In the genomic region with DNA sequence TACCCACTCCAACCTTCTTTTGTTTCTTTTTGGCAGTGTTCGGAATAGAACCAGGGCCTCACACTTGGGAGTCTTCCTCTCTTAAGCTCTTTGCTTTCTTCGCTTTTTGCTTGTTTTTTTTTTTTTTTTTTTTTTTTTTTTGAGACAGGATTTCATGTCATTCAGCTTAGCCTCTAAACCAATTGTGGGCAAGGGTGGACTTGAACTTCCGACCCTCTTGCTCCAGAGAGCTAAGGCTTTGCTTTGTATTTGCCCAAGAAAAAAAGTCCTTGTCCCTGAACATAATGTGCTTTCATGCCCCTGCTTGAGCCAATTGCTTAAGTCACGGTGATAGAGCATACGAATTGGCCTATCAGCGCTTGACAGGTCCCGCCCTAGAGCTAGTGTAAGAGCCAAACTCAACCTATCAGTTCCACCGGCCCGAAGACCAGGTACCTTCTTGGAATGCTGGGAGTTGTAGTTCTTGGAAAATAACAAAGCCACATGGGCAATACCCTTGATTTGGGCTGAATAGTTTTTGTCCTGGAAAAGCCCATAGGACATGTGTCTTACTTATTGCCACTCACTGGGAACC, we compare ENCODE assay signal across 9 mouse cellular contexts. TPM values are rescaled to one million over a fixed set of nuclear protein-coding genes. Genes with fewer than 3 reads are reported as not detected.
DNase-seq lines count a peak whose midpoint lies in the region; ATAC-seq and TF ChIP-seq lines count a peak whose summit lies in the region.
"Had no signal": no experiment of that assay in that cellular context is flagged by ENCODE, and none has a peak within 500 bp of the region (broad histone marks: within the 10 kb centered on the region; RNA-seq: fewer than 3 reads in every experiment).

No protein-coding gene starts in this region.

- no peaks in the 10 kb centered on the region for H3K27me3 ChIP-seq in heart, postnatal 0 days (ENCODE audit: control insufficient read depth, insufficient read depth, low read length)
- no peaks in the 10 kb centered on the region for H3K27me3 ChIP-seq in intestine, embryonic 14.5 days (replicated peaks; ENCODE audit: control insufficient read depth, insufficient read depth, low read length)
- H3K27me3 ChIP-seq in thymus, adult 2 months (ENCODE audit: control insufficient read depth, insufficient read depth, low read length) = no peaks in the 10 kb centered on the region
- H3K27me3 ChIP-seq: Patski had no signal

- no peak for TF ChIP-seq CTCF in heart, postnatal 0 days (IDR thresholded peaks at IDR 0.05; ENCODE audit: low read depth)
- TF ChIP-seq CTCF in thymus, adult 2 months (IDR thresholded peaks at IDR 0.05; ENCODE audit: borderline replicate concordance, control insufficient read depth, extremely low read depth, insufficient read depth, low read length, poor library complexity) = no peak

- ATAC-seq in heart, postnatal 0 days (ENCODE audit: insufficient read depth, low read depth) = 0 out of 2 replicates have a peak, but pooled peaks have one; percentile 49
- ATAC-seq in intestine, embryonic 14.5 days (replicated peaks; ENCODE audit: low FRiP score, low TSS enrichment, low read depth) = peak; percentile 80
- ATAC-seq in megakaryocyte progenitor cell, adult 5-6 weeks (replicated peaks; ENCODE audit: poor library complexity) = peak; percentile 91
- ATAC-seq: Patski had no signal

- no peak for TF ChIP-seq EP300 in heart, postnatal 0 days (IDR thresholded peaks at IDR 0.05; ENCODE audit: low read depth)

- WGBS in heart, postnatal 0 days = 51% methylated on average over 9 of the region's 9 CpGs
- WGBS in intestine, embryonic 14.5 days = 41% methylated on average over 9 of the region's 9 CpGs
- 91% methylated on average over 9 of the region's 9 CpGs for WGBS in thymus, adult 2 months

- H3K36me3 ChIP-seq in heart, postnatal 0 days (replicated peaks; ENCODE audit: control insufficient read depth, insufficient read depth, low read length) = no peaks in the 10 kb centered on the region
- H3K36me3 ChIP-seq in intestine, embryonic 14.5 days (ENCODE audit: control insufficient read depth, insufficient read depth, low read length) = no peaks in the 10 kb centered on the region
- H3K36me3 ChIP-seq in thymus, adult 2 months (ENCODE audit: control insufficient read depth, insufficient read depth, low read length) = no peaks in the 10 kb centered on the region

- no peak for DNase-seq in heart, postnatal 0 days (ENCODE audit: low spot score)
- DNase-seq in heart, postnatal 36 days = no peak
- DNase-seq in brain, adult 2 months (ENCODE audit: low read depth, low spot score) = peak; percentile 41
- DNase-seq in intestine, embryonic 14.5 days (ENCODE audit: low spot score) = peak; percentile 58
- no peak for DNase-seq in left cerebral cortex, postnatal 25 days (ENCODE audit: low spot score in 2 of 2)
- DNase-seq in thymus, adult 2 months = no peak
- DNase-seq in spleen, postnatal 36 days (ENCODE audit: low spot score in 2 of 2) = no peak

- H3K4me3 ChIP-seq in heart, postnatal 0 days (ENCODE audit: low read depth, low read length) = no peak overlapping the region
- H3K4me3 ChIP-seq in intestine, embryonic 14.5 days (ENCODE audit: low read depth, low read length) = no peak overlapping the region
- H3K4me3 ChIP-seq in thymus, adult 2 months (ENCODE audit: control insufficient read depth, insufficient read depth, low read length) = no peak overlapping the region

- no peak for TF ChIP-seq POLR2A in thymus, adult 2 months (IDR thresholded peaks at IDR 0.05; ENCODE audit: control insufficient read depth, extremely low read depth, insufficient read depth, low read length, poor library complexity)

- no peak overlapping the region for H3K9ac ChIP-seq in heart, postnatal 0 days (replicated peaks; ENCODE audit: low read depth, low read length)
- no peak overlapping the region for H3K9ac ChIP-seq in intestine, embryonic 14.5 days (ENCODE audit: low read length)

- H3K27ac ChIP-seq in heart, postnatal 0 days (ENCODE audit: low read depth) = no peak overlapping the region
- peak overlapping the region; percentile 82 for H3K27ac ChIP-seq in intestine, embryonic 14.5 days (ENCODE audit: low read depth)
- no peak overlapping the region for H3K27ac ChIP-seq in thymus, adult 2 months (ENCODE audit: control insufficient read depth, insufficient read depth, low read length)

- no peaks in the 10 kb centered on the region for H3K9me3 ChIP-seq in heart, postnatal 0 days (replicated peaks; ENCODE audit: control insufficient read depth, low read length)
- H3K9me3 ChIP-seq in intestine, embryonic 14.5 days (ENCODE audit: control insufficient read depth, low read length) = no peaks in the 10 kb centered on the region

- H3K4me2 ChIP-seq in heart, postnatal 0 days (ENCODE audit: low read depth, low read length) = no peak overlapping the region
- H3K4me2 ChIP-seq in intestine, embryonic 14.5 days (ENCODE audit: low read length) = peak overlapping the region; percentile 2; the same call in 1 of the 2 replicates

- H3K4me1 ChIP-seq in heart, postnatal 0 days (ENCODE audit: control insufficient read depth, insufficient read depth) = no peaks in the 10 kb centered on the region
- H3K4me1 ChIP-seq in intestine, embryonic 14.5 days (replicated peaks; ENCODE audit: control insufficient read depth, insufficient read depth, low read length) = no peaks in the 10 kb centered on the region
- peaks cover 6% of the 10 kb centered on the region; the same call in 1 of the 2 replicates for H3K4me1 ChIP-seq in thymus, adult 2 months (replicated peaks; ENCODE audit: control insufficient read depth, insufficient read depth, low read length)

- intact Hi-C loops in heart, postnatal 36 days (cut with DNase I) = no loop called here
- intact Hi-C loops in left cerebral cortex, postnatal 25 days (cut with DNase I) = no loop called here

RNA-seq across cellular contexts. Expression of a gene that starts 27.7 kb away (rescaled TPM):
- 22.8 and 52.7 TPM in 2 replicates for total RNA-seq in heart, postnatal 0 days (2014; rRNA removed; ENCODE audit: low replicate concordance)
- 2.2 and 2.3 TPM in 2 replicates for polyA plus RNA-seq in heart, postnatal 0 days (2015; fragmentation: Nextera tagmentation; extraction: Ambion mirVana)
- 100 to 1,000 TPM; 286 to 346 TPM for total RNA-seq in heart, postnatal 36 days (2021)
- polyA plus RNA-seq in intestine, embryonic 14.5 days (2014; fragmentation: Nextera tagmentation; extraction: Ambion mirVana) = 0.16 TPM in 1 of 2 replicates, not detected in the other
- total RNA-seq in megakaryocyte progenitor cell, adult 5-6 weeks (2015) = not detected in 2 replicates
- total RNA-seq in megakaryocyte progenitor cell, adult 5-6 weeks (2017) = not detected in 2 replicates
- total RNA-seq in left cerebral cortex, postnatal 25 days (2021) = 1 to 10 TPM; 1.1 to 1.5 TPM
- polyA plus RNA-seq in thymus, adult 2 months (2012; rRNA removed) = 1.4 and 13.4 TPM in 2 replicates

RNA-seq across cellular contexts. Expression of a gene that starts 30.9 kb away (rescaled TPM):
- 0.38 and 1.9 TPM in 2 replicates for total RNA-seq in heart, postnatal 0 days (2014; rRNA removed; ENCODE audit: low replicate concordance)
- 0.53 and 0.58 TPM in 2 replicates for polyA plus RNA-seq in heart, postnatal 0 days (2015; fragmentation: Nextera tagmentation; extraction: Ambion mirVana)
- 1 to 10 TPM; 7.1 to 7.3 TPM for total RNA-seq in heart, postnatal 36 days (2021)
- polyA plus RNA-seq in intestine, embryonic 14.5 days (2014; fragmentation: Nextera tagmentation; extraction: Ambion mirVana) = 0.94 and 1.7 TPM in 2 replicates
- total RNA-seq in megakaryocyte progenitor cell, adult 5-6 weeks (2015) = 23.6 and 24.3 TPM in 2 replicates
- 28.0 and 34.9 TPM in 2 replicates for total RNA-seq in megakaryocyte progenitor cell, adult 5-6 weeks (2017)
- 10 to 100 TPM; 10.8 to 11.2 TPM for total RNA-seq in left cerebral cortex, postnatal 25 days (2021)
- 7.9 and 9.6 TPM in 2 replicates for polyA plus RNA-seq in thymus, adult 2 months (2012; rRNA removed)
- polyA plus RNA-seq: Patski had no signal

RNA-seq across cellular contexts. Expression of a gene that starts 31.0 kb away (rescaled TPM):
- total RNA-seq in heart, postnatal 0 days (2014; rRNA removed; ENCODE audit: low replicate concordance) = not detected in 2 replicates
- polyA plus RNA-seq in heart, postnatal 0 days (2015; fragmentation: Nextera tagmentation; extraction: Ambion mirVana) = not detected in 2 replicates
- total RNA-seq in heart, postnatal 36 days (2021) = not detected
- 0.04 TPM in 1 of 2 replicates, not detected in the other for polyA plus RNA-seq in intestine, embryonic 14.5 days (2014; fragmentation: Nextera tagmentation; extraction: Ambion mirVana)
- 0.05 TPM in 1 of 2 replicates, not detected in the other for total RNA-seq in megakaryocyte progenitor cell, adult 5-6 weeks (2015)
- not detected in 2 replicates for total RNA-seq in megakaryocyte progenitor cell, adult 5-6 weeks (2017)
- not detected for total RNA-seq in left cerebral cortex, postnatal 25 days (2021)
- 0.03 TPM in 1 of 2 replicates, not detected in the other for polyA plus RNA-seq in thymus, adult 2 months (2012; rRNA removed)
- polyA plus RNA-seq: Patski had no signal

RNA-seq across cellular contexts. Expression of a gene that starts 37.8 kb away (rescaled TPM):
- total RNA-seq in heart, postnatal 0 days (2014; rRNA removed; ENCODE audit: low replicate concordance) = 30.7 and 89.6 TPM in 2 replicates
- 43.0 and 46.4 TPM in 2 replicates for polyA plus RNA-seq in heart, postnatal 0 days (2015; fragmentation: Nextera tagmentation; extraction: Ambion mirVana)
- total RNA-seq in heart, postnatal 36 days (2021) = 1 to 10 TPM; 7.7 to 9.8 TPM
- polyA plus RNA-seq in intestine, embryonic 14.5 days (2014; fragmentation: Nextera tagmentation; extraction: Ambion mirVana) = 208 and 275 TPM in 2 replicates
- 142 and 147 TPM in 2 replicates for total RNA-seq in megakaryocyte progenitor cell, adult 5-6 weeks (2015)
- 20.8 and 26.9 TPM in 2 replicates for total RNA-seq in megakaryocyte progenitor cell, adult 5-6 weeks (2017)
- total RNA-seq in left cerebral cortex, postnatal 25 days (2021) = 1 to 10 TPM; 2.3 to 4.0 TPM
- polyA plus RNA-seq in thymus, adult 2 months (2012; rRNA removed) = 420 and 521 TPM in 2 replicates

Comparison
In these comparisons a context has a peak if more than half of its experiments do, and no peak if none do; other contexts are left out.
1. DNase-seq: peak in brain, adult 2 months (single experiment) and intestine, embryonic 14.5 days (single experiment); none in heart, postnatal 0 days (single experiment), heart, postnatal 36 days (0 of 2), left cerebral cortex, postnatal 25 days (0 of 2), thymus, adult 2 months (single experiment) and spleen, postnatal 36 days (0 of 2).
2. Peak in every context shown above with its lines, with median percentiles within 50 percentile points of each other: ATAC-seq.